Mouse (Mus musculus) olfactory bulb, adult 2 months (tissue): ENCODE measurements around the gene Acot1.

Source experiments
- CTCF ChIP-seq: fragments of 200-500 bp; IDR thresholded peaks from 2 replicates; pipeline ENCODE4 v1.5.1; 2012; ENCODE audit warnings: low read depth, mild to moderate bottlenecking, low read length, moderate library complexity; ENCODE audit not compliant: insufficient read depth
- POLR2A ChIP-seq: fragments of 200-500 bp; IDR thresholded peaks from 2 replicates; pipeline ENCODE4 v1.6.1; 2012; ENCODE audit warnings: mild to moderate bottlenecking, low read depth, low read length, moderate library complexity; ENCODE audit not compliant: insufficient read depth

DNA sequence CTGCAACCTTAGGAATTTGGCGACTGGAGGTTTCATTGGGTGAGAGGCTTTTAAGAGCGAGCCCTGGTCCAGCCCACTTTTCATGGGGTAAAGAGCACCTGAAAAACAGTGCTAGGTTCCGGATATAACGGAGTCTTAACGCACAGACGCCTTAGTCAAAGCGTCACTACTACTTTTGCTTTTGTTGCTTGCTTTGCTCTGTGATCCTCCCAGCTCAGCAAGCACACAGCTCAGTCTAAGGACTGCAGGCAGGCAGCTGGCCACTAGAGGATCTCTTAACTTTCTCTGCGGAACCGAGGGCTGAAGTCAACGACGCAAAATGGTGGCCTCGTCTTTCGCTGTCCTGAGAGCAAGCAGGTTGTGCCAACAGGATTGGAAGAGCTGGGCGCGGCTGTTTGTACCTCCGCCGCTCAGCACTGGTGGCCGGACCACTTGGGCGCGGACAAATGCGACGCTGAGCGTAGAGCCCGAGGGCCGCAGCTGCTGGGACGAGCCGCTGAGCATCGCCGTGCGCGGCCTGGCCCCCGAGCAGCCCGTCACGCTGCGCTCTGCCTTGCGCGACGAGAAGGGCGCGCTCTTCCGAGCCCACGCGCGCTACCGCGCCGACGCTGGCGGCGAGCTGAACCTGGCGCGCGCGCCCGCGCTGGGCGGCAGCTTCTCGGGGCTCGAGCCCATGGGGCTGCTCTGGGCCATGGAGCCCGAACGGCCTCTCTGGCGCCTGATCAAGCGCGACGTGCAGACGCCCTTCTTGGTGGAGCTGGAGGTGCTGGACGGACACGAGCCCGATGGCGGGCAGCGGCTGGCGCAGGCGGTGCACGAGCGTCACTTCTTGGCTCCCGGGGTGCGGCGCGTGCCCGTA is 21.5 kb upstream of the Acot1 start, which contains the start of gene Acot2:
- TF ChIP-seq CTCF (no peak; the same call in 1 of the 2 replicates), POLR2A (peak; percentile 16; the same call in 1 of the 2 replicates)
